Mouse (Mus musculus) hematopoietic stem cell, adult 5-6 weeks (primary cell): Measurements from ENCODE around the gene Uprt. TPM values are rescaled to one million over a fixed set of nuclear protein-coding genes. Genes with fewer than 3 reads are reported as not detected.

Experiments used
- total RNA-seq: library from RNA; stranded (forward); fragments of 172-1452, 232-1000 nt; gene quantifications from 2 replicates; pipeline ENCODE4 v1.2.3, GENCODE M21; 2017

The Uprt gene
- total RNA-seq, 1 experiment from 2014 or later: 11.3 TPM

Other genes starting within 250 kb of the Uprt start
- 48.0 and 71.5 TPM in 2 replicates for gene Abcb7, start 69.0 kb upstream of the Uprt start, total RNA-seq
- 6.8 and 9.1 TPM in 2 replicates for gene Zdhhc15, start 188.2 kb downstream of the Uprt start, total RNA-seq